Mouse (Mus musculus): ENCODE results near the gene Rbm5. TPM values are rescaled to one million over a fixed set of nuclear protein-coding genes. Genes with fewer than 3 reads are reported as not detected.

Rbm5 gene
- total and polyA plus RNA-seq, 3 experiments, result 67.6 to 85.3 (median 83.6) TPM

DNA sequence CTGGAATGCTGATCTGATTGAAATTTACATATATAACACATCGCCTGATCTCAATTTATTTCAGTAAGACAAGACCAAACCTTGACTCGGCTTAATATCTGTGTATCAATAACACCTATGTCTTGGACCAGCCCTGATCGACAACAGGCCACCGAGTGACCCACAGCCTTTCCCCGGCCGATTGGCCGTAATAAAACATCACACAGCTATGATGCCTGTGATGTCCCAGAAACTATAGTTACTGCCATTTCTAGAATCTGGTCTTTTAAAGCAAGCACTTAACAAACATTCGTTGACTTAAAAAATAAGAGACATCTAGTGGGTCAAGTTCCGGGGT is 791 bp downstream of the Rbm5 start:
- Histone ChIP-seq H3K79me2 (replicated peaks; ENCODE audit: control insufficient read depth, extremely low read depth, insufficient read depth, poor library complexity, severe bottlenecking) (peaks cover 36% of the 10 kb centered on the region), H3K4me1 (ENCODE audit: control insufficient read depth in 1 of 2, insufficient read depth in 2 of 2) (peaks cover 4 to 19% of the 10 kb centered on the region in 2 experiments; a peak in 3 of 4 replicates), H3K9ac (ENCODE audit: insufficient read depth, low read depth) (peak overlapping the region; percentile 97), H3K27me3 (replicated peaks) (no peaks in the 10 kb centered on the region), H3K4me3 (replicated peaks in 1 of 3; ENCODE audit: low read depth in 2 of 3, low read length in 2 of 3, poor library complexity in 1 of 3) (peak overlapping the region; percentile 82 to 98 (median 88)), H3K27ac (ENCODE audit: insufficient read depth, low read depth) (peak overlapping the region; percentile 77; the same call in 1 of the 2 replicates), H3K4me2 (ENCODE audit: insufficient read depth, low read depth, poor library complexity, severe bottlenecking) (no peak overlapping the region; the same call in 1 of the 2 replicates), H3K36me3 (replicated peaks in 1 of 2; ENCODE audit: control insufficient read depth in 1 of 2, insufficient read depth in 1 of 2, low read length in 1 of 2) (peaks cover 52 to 59% of the 10 kb centered on the region in 2 experiments), H3K9me3 (replicated peaks; ENCODE audit: low read length) (no peaks in the 10 kb centered on the region)
- TF ChIP-seq TCF12 (IDR thresholded peaks at IDR 0.05; ENCODE audit: low read depth, low read length) (no peak), TBP (conservative IDR thresholded peaks at IDR 0.05; ENCODE audit: low read depth, low read length) (no peak), EP300 (IDR thresholded peaks at IDR 0.05; ENCODE audit: low read length) (no peak), CTCF (conservative IDR thresholded peaks at IDR 0.05 in 1 of 2, IDR thresholded peaks at IDR 0.05 in 1 of 2; ENCODE audit: low read depth in 2 of 2, low read length in 2 of 2) (no peak), SMC3 (IDR thresholded peaks at IDR 0.05; ENCODE audit: low read depth, low read length) (no peak), UBTF (IDR thresholded peaks at IDR 0.05; ENCODE audit: low read depth, low read length) (no peak), CHD1 (IDR thresholded peaks at IDR 0.05; ENCODE audit: low read depth, low read length) (no peak), ZNF384 (IDR thresholded peaks at IDR 0.05; ENCODE audit: low read depth, low read length) (no peak), KAT2A (IDR thresholded peaks at IDR 0.05; ENCODE audit: insufficient replicate concordance, low read length) (no peak)
- dilution Hi-C loops (cut with MboI; ENCODE audit: extremely low pct_ligation_motif_present, extremely low pct_unique_long_range_greater_than_20kb, low sequenced_read_pairs), result no loop called here
- no peak for DNase-seq (ENCODE audit: extremely low read depth)
- in situ Hi-C loops (cut with MboI; ENCODE audit: low pct_ligation_motif_present, low pct_unique_long_range_greater_than_20kb, low sequenced_read_pairs), result no loop called here

GRCm38 (mm10) chr9:107769445-107770000 is 1.3 kb downstream of the Rbm5 start:
- dilution Hi-C loops (cut with MboI; ENCODE audit: extremely low pct_ligation_motif_present, extremely low pct_unique_long_range_greater_than_20kb, low sequenced_read_pairs) (no loop called here), in situ Hi-C loops (cut with MboI; ENCODE audit: low pct_ligation_motif_present, low pct_unique_long_range_greater_than_20kb, low sequenced_read_pairs) (no loop called here)
- H3K9me3 ChIP-seq (replicated peaks; ENCODE audit: low read length), result no peaks in the 10 kb centered on the region
- H3K27ac ChIP-seq (ENCODE audit: insufficient read depth, low read depth), result no peak overlapping the region
- peak overlapping the region; percentile 97 for H3K9ac ChIP-seq (ENCODE audit: insufficient read depth, low read depth)
- H3K4me3 ChIP-seq (replicated peaks in 1 of 3; ENCODE audit: low read depth in 2 of 3, low read length in 2 of 3, poor library complexity in 1 of 3), result peak overlapping the region; percentile 82 to 98 (median 88)
- H3K4me2 ChIP-seq (ENCODE audit: insufficient read depth, low read depth, poor library complexity, severe bottlenecking), result peak overlapping the region; percentile 87; the same call in 1 of the 2 replicates
- peaks cover 38% of the 10 kb centered on the region for H3K79me2 ChIP-seq (replicated peaks; ENCODE audit: control insufficient read depth, extremely low read depth, insufficient read depth, poor library complexity, severe bottlenecking)
- H3K4me1 ChIP-seq (ENCODE audit: control insufficient read depth in 1 of 2, insufficient read depth in 2 of 2), result peaks cover 4 to 19% of the 10 kb centered on the region in 2 experiments; a peak in 3 of 4 replicates
- TF ChIP-seq SIN3A (IDR thresholded peaks at IDR 0.05; ENCODE audit: low read length), result peak; percentile 16; the same call in 1 of the 2 replicates
- TF ChIP-seq MXI1 (IDR thresholded peaks at IDR 0.05; ENCODE audit: low read depth, low read length), result no peak
- H3K27me3 ChIP-seq (replicated peaks), result no peaks in the 10 kb centered on the region
- peak; percentile 29 for DNase-seq (ENCODE audit: extremely low read depth)
- peaks cover 52 to 58% of the 10 kb centered on the region in 2 experiments for H3K36me3 ChIP-seq (replicated peaks in 1 of 2; ENCODE audit: control insufficient read depth in 1 of 2, insufficient read depth in 1 of 2, low read length in 1 of 2)

- Histone ChIP-seq H3K4me2 (ENCODE audit: insufficient read depth, low read depth, poor library complexity, severe bottlenecking) (peak overlapping the region; percentile 87), H3K9ac (ENCODE audit: insufficient read depth, low read depth) (peak overlapping the region; percentile 97; the same call in 1 of the 2 replicates), H3K27ac (ENCODE audit: insufficient read depth, low read depth) (no peak overlapping the region), H3K79me2 (replicated peaks; ENCODE audit: control insufficient read depth, extremely low read depth, insufficient read depth, poor library complexity, severe bottlenecking) (peaks cover 40% of the 10 kb centered on the region), H3K27me3 (replicated peaks) (no peaks in the 10 kb centered on the region), H3K4me1 (ENCODE audit: control insufficient read depth in 1 of 2, insufficient read depth in 2 of 2) (peaks cover 4 to 19% of the 10 kb centered on the region in 2 experiments; a peak in 3 of 4 replicates), H3K36me3 (replicated peaks in 1 of 2; ENCODE audit: control insufficient read depth in 1 of 2, insufficient read depth in 1 of 2, low read length in 1 of 2) (peaks cover 49 to 57% of the 10 kb centered on the region in 2 experiments), H3K9me3 (replicated peaks; ENCODE audit: low read length) (no peaks in the 10 kb centered on the region), H3K4me3 (replicated peaks in 1 of 3; ENCODE audit: low read depth in 2 of 3, low read length in 2 of 3, poor library complexity in 1 of 3) (peak overlapping the region in 2 of 3 experiments; percentile 22 to 98)
- dilution Hi-C loops (cut with MboI; ENCODE audit: extremely low pct_ligation_motif_present, extremely low pct_unique_long_range_greater_than_20kb, low sequenced_read_pairs) (no loop called here), in situ Hi-C loops (cut with MboI; ENCODE audit: low pct_ligation_motif_present, low pct_unique_long_range_greater_than_20kb, low sequenced_read_pairs) (no loop called here)
- DNase-seq (ENCODE audit: extremely low read depth), result no peak
- TF ChIP-seq UBTF (IDR thresholded peaks at IDR 0.05; ENCODE audit: low read depth, low read length) (no peak), SIN3A (IDR thresholded peaks at IDR 0.05; ENCODE audit: low read length) (no peak)
Measured at GRCm38 (mm10) chr9:107768851-107769250, 1.9 kb downstream of the Rbm5 start.
